Mouse (Mus musculus) urinary bladder, adult 2 months (tissue): ENCODE results near the gene Pla2g6. TPM values are rescaled to one million over a fixed set of nuclear protein-coding genes. Genes with fewer than 3 reads are reported as not detected.

ENCODE experiments used
- DNase-seq: peaks from one replicate; pipeline ENCODE4 v3.0.0; 2022; ENCODE audit warnings: low spot score
- polyA plus RNA-seq: library from polyadenylated mRNA; depleted of rRNA; stranded (reverse); fragments of >200 nt; gene quantifications from 2 replicates; pipeline ENCODE4 v1.2.3, GENCODE M21; 2012

Gene Pla2g6
- polyA plus RNA-seq, 1 experiment = 20.6 TPM

DNA sequence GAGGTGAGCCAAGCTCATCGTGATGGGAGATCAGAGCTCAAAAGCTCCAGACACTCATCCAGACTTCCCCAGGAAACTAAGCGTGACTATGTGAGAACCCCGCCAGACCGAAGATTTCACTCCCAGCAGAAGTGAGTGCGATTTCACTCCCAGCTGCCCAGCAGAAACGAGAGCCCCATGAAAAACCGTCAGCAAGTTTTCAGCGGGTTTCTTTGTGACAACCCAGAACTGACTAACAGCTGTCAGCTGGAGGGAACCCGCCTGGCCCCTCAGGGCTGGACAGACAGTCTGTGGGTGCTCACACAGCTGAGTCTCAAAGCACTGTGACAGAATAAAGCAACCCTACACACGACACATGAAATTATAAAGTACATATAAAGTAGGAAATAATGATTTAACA is 50.5 kb downstream of the Pla2g6 start:
- DNase-seq = no peak

DNA sequence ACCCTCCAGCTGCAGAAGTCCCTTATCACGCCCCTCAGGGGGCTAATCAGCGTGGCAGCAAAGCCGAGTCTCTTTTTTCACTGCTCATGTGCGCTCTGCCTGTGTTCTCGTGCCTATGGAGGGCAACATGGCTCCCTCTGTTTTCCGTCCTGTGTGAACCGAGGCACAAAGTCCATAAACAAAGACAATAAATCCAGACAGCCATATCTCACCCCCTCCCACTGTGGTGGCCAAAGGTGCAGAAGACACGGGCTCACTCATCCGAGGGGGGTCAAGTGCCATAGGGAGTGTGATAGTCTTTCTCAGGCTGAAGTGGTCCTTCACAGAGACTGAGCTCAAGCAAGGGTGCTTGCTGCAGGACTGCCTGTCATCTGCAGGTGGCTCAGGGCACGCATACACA is 55.2 kb downstream of the Pla2g6 start:
- DNase-seq = no peak

GRCm38 (mm10) chr15:79271124-79271746 is 57.0 kb downstream of the Pla2g6 start:
- DNase-seq = no peak

DNA sequence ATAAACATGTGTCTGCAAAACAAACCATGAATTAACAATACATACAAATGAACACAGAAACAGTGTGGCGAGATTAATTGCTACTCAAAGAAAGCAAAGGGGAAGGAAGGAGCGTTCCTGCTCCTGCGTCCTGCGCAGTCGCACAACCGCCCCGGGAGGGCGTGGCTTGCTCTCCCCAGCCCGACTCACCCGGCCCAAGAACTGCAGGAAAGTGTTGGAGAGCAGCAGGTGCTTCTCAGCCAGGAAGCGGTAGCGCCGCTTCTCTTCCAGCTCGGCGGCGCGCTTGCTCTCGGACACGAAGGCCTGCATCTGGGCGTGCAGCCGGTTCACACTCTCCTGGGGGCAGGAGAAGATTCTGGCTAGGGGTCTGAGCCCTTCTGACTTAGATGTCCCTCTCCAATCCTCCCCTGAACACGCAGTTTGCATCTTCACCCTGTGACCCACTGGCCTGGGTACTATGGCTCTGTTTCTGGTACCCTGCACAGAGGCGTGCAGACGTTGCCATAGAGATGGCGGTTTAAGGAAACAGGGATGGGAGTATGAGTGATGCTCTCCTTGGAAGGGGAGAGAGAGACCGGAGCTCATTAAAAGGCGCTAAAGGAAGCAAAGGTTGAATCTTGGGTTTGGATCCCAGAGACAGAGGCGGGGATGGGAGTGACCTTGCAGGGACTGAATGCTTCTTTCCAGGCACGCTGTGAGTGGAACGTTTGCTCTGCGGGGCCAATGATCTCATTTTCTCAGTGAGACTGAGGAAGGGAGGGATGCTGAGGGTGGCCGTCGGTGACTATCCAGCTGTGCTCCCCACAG is 57.7 kb downstream of the Pla2g6 start:
- no peak for DNase-seq

DNA sequence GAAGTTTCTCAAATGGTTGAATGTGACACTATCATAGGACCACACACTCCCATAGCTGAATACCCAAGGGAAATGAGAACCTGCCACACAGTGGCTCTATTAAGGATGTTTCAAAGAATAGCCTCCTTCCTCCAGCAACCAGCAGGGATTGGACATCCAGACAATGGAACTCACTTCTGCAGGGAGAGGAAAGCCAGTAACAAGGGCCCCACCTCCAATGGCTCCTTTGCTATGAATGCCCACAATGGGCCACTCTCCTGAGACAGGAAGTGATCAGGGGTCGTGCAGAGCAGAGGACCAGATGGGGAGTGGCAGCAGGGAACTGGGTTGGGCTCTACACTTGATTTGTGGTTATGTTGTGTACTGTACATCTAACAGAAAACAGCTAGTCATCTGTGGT is 59.7 kb downstream of the Pla2g6 start:
- DNase-seq = no peak

DNA sequence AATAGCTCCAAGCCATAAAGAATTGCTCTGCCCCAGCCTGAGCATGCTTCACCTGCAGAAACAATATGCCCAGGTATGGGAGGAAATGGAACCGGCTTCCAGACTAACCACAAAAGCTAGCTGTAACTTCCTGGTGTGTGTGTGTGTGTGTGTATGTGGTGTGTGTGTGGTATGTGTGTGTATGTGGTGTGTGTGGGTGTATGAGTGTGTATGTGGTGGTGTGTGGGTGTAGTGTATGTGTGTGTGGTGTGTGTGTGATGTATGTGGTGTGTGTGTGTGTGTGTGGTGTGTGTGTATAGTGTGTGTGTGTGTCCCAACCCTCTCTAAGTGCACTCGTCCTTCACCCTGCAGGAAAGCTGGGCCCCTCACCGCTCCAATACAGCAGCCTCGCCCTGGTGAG is 62.8 kb downstream of the Pla2g6 start:
- DNase-seq = no peak

- DNase-seq = no peak
These were observed 64.5 kb downstream of the Pla2g6 start for GRCm38 (mm10) chr15:79263726-79264125.

DNA sequence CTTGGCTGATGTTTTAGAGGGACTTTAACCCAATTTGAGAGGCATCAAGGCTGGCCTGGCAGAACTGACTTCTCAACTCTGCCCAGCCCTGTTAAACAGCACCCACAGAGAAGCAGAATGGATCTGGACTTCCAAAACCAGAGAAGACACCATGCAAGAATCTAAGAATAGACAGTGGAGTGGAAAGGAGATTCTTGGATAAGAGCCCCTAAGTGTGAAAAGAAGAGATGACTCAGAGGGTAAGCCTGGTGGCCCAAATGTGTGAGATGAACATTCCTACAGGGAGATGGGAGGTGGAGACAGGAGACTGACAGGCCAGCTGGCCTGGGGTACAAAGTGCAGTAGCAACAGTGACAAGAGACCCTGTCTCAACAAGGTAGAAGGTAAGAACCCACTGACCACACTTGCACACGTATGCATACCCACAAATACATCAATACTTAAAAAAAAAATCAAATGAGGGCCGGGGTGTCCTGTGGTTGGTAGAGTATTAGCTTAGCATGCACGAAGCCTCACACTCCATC is 65.3 kb downstream of the Pla2g6 start:
- no peak for DNase-seq

DNA sequence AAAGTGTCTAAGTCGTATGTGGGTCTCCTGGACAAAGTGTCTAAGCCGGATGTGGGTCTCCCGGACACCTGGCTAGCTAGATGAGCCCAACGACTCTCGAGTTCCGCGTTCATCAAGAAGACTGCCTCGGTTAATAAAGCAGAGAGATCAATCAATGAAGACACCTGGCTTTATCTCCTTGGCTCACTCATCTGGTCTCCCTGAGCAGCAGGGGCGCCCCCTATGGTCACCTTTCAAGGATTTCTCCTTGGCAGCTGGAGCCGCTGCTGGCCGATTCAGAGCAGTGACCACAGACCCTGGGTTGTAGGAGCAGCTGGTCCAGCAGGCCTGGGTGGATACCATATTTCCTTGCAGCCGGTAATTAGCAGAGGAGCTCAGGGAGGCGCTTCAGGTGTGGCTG is 65.8 kb downstream of the Pla2g6 start:
- DNase-seq = no peak

DNA sequence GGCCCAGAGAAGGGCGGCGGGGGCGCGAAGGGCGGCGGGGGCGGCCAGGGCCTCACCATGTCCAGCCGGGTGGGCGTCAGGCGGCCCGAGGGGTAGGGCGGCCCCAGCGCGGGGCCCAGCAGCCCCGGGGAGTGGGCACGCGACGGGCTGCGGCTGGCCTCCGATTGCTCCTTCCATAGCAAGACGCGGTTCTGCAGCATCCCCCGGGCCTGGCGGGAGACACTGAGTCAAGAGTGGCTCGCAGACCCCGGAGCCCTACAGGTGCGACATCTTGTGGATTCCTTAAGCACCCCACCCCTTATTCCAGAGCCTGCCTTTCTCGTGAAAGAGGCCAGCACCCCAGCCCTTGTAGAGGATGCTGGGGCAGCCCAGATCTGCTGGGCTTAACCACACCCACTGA is 66.4 kb downstream of the Pla2g6 start:
- no peak for DNase-seq

DNA sequence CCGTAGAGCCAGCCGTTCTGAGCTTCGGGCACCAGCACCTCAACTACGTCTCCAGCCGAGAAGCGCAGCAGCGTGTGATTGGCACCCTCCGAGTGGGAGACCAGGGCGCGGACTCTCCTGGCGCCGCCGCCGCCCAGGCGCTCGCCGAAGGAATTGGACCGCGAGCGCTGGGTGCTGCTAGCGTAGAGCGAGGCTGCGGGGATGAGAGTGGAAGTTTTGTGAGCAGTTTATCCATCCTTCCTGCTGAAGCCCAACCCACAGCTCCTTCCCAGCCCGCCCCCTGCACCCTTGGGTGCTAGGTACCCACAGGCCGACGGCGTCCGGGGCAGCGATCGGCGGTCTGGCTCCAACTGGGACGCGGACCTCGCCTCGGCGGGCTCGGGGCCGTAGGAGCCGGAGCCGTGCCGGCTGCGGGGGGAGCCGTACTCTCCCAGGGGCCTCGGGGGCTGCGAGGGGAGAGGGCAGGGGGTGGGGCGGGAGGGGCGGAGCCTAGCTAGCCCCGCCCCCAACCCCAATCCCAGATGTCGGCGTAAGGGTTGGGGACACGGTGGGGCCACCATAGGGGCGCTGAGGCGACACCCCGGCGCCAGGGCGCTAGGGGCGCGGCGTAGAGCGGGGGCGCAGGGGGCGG is 67.0 kb downstream of the Pla2g6 start:
- no peak for DNase-seq

- DNase-seq = no peak
These were observed 69.7 kb downstream of the Pla2g6 start for GRCm38 (mm10) chr15:79258521-79258920.

GRCm38 (mm10) chr15:79254661-79255060 is 73.5 kb downstream of the Pla2g6 start, which contains the start of gene Slc16a8:
Gene Slc16a8 (minus strand): TSS chr15:79254761.
- DNase-seq = no peak

GRCm38 (mm10) chr15:79252580-79252979 is 75.6 kb downstream of the Pla2g6 start:
- DNase-seq = no peak

DNA sequence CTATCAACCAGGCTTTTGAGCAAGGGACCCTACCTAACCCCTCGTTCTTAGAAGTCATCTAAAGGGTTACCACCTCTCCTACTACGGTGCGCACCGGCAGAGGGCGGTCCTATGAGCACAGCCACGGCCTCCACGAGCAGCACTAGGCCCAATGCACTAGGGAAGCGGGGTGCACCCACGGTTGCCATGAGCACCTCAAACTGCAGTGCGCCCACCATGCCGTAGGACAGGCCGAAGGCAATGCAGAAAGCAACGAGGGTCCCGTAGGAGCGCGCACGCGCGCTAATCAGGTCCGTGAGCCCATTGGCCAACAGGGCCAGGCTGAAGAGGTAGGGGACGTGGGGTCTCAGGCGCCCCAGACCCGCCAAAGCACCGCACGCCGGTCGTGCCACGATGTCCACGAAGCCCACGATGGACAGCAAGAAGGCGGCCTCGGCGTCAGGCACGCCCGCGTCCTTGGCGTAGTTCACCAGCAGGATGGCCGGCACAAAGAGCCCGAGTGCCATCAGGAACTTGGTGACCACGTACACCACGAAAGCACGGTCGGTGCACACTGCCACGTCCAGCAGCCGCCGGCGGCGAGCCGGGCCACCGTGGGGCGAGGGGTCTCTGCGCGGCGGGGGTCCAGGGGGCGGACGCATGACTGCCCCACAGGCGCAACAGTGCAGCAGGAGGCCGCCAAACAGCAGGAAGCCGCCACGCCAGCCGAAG is 76.3 kb downstream of the Pla2g6 start:
- DNase-seq = no peak

DNA sequence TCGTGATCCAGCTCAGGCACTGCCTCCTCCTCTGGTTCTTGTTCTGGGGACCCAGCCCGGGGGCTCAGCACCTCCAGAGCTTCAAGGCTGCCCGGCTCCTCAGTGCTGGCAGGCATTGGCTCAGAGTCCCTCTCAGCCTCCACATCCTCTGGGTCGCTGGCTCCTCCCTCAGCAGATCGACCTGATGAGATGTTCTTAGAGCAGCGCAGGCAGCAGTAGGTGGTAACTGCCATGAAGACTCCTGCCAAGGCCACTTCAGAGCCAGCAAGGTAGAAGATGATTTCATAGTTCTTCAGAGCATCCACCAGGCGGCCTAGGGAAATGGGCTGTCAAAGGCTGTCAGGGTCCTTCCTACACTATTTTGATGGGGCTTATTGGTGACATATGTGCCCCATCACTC is 77.0 kb downstream of the Pla2g6 start:
- no peak for DNase-seq

DNA sequence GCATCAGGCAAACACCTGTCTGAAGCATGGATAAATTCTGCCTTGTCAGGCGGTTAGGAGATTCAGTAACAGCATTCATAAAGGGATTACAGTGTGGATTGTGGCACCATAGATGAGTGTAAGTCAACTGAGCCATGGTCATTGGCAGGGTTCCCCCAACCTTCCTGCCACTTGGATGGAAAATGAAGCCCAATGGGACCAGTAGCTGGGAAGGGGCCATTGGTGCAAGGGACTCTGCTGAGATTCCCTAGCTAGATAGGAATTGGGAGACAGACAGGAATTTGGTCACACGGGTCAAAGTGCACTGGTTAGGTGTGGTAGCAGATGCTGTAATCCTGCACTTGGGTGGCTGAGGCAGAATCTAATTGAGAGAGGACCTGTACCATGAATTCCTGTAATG is 78.0 kb downstream of the Pla2g6 start:
- DNase-seq = no peak

- DNase-seq = no peak
These were observed 82.9 kb downstream of the Pla2g6 start for GRCm38 (mm10) chr15:79245321-79245720.

GRCm38 (mm10) chr15:79244071-79244893 is 83.9 kb downstream of the Pla2g6 start:
- no peak for DNase-seq

DNA sequence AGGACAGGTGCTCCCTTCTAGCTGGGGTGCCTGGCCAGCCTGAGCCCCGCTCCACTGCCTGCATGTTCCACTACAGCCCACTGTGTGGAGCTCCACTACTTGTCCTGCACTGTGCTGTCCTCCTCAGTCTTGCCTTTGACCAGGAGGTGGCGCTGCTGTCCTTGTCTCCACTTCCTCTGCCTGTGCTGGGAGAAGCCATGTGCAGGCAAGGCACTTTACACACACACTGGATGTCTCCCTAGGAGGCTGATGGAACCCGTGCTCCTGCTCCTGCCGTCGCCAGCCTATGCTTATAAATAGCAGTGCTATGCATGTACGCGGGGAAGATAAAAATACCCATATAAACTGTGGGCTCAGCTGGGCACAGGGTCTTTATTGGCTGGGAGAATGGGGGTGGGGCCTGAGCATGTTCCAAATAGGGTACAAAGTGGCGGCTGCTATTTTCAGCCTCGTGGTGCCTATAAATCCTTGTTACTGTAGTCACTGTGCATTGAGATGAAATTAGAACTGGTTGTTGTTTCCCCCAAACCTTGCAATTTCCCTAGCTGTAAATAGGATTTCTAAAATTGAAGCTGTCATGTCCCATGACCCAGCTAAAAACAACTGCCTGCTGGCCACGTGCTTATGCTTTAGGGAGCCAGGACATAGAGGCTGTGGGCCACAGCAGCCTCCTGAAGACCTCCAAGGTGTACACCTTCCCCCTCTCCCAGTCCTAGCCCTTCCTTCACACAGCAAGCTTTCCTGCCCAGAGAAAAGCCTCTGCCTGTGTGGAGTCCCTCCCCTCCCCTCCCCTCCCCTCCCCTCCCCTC is 84.8 kb downstream of the Pla2g6 start:
- peak; percentile 87 for DNase-seq
